Mouse (Mus musculus) mature B cell (primary cell): ENCODE measurements around the gene Ust.

Source experiments
- in situ Hi-C: fragments of 300-500 bp; cut with MboI; formaldehyde crosslinking; loops from 2 replicates; pipeline ENCODE4 v1.14.3; 2019

Gene Ust

DNA sequence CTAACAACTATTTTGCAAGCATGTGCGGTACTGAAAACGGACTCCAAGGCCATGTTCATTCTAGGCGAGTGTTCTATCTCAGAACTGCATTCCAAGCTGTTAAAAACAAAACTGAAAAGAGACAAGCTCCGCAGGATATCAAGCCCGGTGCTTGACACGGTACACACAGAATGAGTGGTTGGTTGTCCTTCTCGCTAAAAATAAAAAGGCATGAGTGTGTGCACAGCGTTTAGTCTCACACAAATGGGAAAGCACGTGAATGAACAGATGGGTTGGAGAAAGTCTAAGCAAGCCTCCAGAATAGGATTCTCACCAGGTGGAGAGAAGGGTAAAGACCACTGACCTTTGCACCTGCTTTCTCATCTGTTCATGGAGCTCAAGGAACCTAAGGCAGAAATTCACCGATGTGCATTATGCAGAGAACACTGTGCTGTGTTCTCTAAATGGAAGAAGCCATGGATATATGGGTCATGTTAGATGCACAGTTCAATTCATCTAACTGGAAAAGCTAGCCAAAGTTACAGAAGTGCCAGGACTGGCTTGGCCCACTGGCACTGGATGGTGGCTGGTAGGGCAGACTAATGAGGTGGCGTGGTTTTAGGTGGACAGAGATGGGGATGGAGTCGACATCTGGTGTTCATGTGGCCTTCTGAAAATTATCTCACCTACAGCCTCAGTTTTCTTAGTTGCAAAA is 90.8 kb downstream of the Ust start:
- in situ Hi-C loops, result no loop called here

DNA sequence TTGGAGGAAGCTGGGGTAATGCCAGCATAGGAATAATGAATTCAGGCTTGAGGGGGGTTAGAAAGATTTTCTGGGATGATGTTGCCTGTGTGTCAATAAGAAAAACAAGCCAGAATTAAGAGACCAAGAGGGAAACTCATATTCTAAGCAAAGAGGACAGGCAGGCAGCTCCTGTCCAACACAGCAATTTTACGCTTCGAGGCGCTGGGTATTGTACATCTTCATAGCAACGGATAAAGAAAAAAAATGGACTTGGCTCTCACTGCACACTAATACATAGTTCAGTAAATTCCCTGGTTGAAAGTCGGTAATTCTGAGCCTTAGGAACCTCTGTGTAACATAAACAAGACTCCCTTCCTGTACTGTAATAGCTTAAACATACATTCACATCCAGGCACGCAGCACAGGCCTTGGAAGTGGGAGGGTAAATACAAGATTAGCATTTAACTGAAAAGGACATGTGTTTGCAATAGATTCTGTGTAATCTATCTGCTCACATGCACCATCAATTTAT is 99.1 kb downstream of the Ust start:
- in situ Hi-C loops, result no loop called here

DNA sequence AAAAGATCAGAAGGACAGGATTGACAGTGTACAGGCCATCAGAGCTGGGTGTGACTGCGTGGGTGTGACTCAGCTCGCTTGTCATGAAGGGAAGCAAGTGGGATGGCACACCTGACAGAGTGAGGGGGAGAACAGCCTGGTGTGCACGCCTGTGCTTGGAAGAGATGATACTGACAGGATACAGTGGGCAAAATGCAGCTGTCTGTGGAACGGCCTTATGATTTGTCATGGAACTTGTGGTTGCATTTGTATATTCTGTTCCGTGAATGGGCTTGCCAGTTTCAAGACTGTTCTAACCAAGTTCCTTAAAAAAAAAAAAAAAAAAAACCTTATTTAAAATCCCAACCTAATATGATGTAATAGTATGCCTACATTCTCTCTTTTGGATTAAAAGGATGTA is 103.2 kb downstream of the Ust start:
- in situ Hi-C loops, result no loop called here

GRCm38 (mm10) chr10:8415036-8415435 is 103.6 kb downstream of the Ust start:
- in situ Hi-C loops, result no loop called here

DNA sequence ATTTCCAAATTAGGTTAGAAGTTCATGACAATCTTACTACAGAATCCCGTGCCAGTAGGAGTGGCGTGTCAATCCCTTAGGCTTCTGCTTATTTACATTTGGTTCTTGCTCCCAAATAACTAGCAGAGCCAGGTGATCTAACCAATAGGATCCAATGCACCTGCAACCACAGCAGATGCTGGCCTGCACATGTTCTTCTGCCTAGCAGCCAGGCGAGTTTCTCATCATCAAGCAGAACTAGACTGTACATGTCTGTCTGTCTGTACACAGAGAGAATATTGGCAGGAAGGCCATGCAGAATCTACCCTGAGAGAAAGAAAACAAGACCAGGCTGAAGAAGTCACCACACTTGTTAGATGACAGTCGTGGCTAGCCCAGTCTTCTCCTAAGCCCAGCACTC is 113.5 kb downstream of the Ust start:
- in situ Hi-C loops, result no loop called here

DNA sequence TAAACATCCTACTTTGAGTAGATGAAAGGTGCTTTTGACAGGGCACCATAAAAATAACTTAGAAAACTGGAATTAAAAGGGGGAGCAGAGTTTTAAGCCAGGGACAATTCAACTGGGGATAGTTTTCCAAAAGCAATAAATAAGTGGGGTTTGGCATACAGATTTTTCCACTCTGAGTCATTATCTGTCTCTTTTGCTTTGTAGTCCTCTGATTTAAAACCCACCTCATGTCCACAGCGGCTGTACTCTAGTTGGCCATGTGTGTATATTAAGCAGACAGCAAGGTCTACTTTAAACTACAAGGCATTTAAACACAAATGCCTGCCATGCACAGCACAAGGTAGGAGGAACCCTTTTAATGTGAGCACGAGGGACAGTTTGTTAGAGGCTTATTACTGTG is 126.4 kb downstream of the Ust start:
- in situ Hi-C loops, result no loop called here

DNA sequence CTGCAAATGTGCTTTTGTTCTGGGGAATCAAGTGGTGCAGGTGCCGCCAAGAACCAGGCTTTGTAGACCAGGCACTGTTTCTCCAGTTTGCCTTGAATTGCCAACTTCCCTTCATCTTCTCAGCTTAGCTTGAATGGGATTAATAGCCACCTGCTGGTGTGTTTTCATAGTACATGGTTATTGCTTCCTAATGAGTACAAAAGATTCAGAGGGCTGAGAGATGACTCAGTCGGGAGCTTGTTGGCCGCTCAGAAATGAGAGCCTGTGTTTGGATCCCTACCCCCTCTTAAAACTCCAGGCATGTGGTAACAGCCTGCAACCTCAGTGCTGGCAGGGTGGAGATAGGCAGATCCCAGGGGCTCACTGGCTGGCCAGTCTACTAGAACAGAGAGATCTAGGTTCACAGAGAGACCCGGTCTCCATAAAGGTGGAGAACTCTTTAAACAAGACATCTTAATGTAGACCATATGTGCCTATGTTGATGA is 127.3 kb downstream of the Ust start:
- in situ Hi-C loops, result no loop called here

GRCm38 (mm10) chr10:8388239-8388638 is 130.4 kb downstream of the Ust start:
- in situ Hi-C loops, result no loop called here

- in situ Hi-C loops, result no loop called here
These were observed 148.6 kb downstream of the Ust start for GRCm38 (mm10) chr10:8369894-8370500.

DNA sequence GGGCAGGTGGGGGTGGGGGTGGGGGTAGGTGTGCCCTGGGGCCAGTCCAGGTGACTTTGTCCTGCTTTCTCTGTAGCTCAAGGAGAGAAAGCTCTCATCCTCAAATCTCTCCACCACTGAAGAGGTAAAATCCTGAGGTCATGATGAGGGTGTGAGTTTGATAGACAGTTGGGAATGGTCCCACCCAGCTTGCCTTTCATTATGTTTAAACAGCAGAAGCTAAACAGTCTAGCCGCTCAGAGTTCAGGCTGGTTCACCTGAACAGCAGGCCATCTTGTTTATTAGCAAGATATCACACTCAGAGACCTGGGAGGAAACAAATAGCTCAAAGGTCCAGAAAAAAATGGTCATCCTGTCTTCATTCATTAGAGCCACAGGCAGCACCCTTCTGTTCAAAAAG is 152.8 kb downstream of the Ust start:
- in situ Hi-C loops, result no loop called here

- in situ Hi-C loops, result no loop called here
These were observed 154.4 kb downstream of the Ust start for GRCm38 (mm10) chr10:8364182-8364581.

GRCm38 (mm10) chr10:8363281-8363680 is 155.3 kb downstream of the Ust start:
- in situ Hi-C loops, result no loop called here

DNA sequence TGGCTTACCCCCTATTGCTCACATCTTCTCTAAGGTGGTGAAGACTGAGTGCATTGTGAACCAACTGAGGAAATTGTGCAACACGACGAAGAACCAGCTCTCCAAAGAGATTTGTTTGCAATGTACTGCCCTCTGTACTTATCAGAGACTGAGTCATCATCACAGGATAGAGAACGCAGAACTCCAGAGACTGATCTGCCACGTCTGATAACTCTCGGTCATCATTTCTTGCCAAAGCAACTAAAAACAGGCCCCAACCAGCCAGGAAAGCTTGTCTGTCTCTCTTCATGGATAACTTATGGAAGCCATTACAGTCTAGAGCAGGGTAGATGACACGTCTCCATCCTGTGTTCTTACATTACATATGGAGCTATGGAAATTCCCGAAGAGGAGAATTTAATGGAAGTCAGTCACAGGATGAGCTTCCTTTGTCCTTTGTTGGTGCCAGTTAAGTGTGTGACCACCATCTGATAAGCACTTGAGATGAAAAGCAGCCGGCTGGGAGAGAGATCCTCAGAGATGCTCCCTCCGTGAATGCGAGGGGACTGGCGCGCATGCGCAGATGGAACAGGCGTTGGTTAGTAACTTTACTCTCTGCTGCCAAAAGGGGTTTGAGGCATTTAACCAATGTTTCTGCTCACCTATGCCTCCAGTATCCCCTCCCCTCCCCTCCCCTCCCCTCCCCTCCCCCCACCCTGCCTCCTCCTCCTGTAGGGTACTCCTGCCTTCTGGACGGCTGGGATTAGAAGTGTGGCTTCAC is 160.2 kb downstream of the Ust start:
- in situ Hi-C loops, result no loop called here

- in situ Hi-C loops, result no loop called here
These were observed 165.1 kb downstream of the Ust start for GRCm38 (mm10) chr10:8353534-8353933.

DNA sequence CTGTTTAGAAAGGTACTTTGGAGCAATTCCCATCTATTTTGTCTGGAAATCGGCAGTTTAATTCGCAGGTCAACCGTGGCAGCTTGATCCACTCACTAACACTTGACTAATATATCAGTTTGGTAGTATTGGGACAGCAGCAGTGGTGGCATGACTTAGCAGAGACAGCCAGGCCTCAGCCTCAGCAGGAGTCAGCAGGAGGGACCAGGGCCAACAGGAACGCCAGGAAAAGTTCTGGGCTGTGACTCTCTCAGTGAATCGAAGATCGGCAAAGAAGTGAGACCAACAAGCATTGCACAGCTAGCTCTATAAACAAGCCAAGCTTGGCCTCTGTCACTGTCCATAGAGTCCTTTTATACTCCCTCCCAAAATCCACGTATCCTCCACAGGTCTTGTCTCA is 168.0 kb downstream of the Ust start:
- in situ Hi-C loops, result no loop called here

GRCm38 (mm10) chr10:8347497-8347896 is 171.1 kb downstream of the Ust start:
- in situ Hi-C loops, result no loop called here

DNA sequence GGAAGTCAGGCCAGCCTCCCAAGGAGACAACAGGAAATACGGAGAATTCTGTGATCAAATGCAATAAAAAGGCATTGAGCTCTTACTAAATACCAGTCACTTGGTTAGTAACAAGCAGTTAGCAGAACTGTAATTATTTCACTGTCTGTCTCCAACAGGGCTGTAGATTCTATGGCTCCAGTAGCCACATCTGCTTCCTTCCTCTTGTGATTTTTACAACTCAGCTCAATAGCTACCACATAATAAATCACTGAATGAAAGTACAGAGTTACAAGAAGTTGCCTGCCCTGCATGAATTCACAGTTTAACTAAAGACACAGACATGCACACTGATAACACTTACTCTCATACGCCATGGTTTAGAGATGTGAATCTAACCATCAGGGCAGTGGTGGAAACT is 176.1 kb downstream of the Ust start:
- in situ Hi-C loops, result no loop called here

- in situ Hi-C loops, result no loop called here
These were observed 178.8 kb downstream of the Ust start for GRCm38 (mm10) chr10:8339645-8340428.

DNA sequence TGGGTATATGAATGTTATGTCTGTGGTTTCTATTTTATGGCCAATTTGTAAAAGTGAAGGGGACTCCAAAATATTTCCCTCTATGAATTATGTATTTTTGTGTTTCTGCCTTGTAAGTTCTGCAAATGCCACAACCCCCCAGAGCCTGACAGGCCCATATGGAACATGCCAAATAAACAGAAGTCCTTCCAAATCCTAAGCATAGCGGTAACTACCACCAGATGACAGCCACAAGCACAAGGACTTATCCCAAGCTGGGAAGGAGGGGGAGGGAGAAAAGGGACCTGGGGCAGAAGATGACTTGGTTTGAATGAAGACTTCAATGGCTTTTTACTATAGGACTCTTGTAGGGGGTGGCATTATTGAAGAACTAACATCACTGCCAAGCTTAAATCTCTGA is 182.0 kb downstream of the Ust start:
- in situ Hi-C loops, result no loop called here

- in situ Hi-C loops, result no loop called here
These were observed 187.7 kb downstream of the Ust start for GRCm38 (mm10) chr10:8330958-8331357.

DNA sequence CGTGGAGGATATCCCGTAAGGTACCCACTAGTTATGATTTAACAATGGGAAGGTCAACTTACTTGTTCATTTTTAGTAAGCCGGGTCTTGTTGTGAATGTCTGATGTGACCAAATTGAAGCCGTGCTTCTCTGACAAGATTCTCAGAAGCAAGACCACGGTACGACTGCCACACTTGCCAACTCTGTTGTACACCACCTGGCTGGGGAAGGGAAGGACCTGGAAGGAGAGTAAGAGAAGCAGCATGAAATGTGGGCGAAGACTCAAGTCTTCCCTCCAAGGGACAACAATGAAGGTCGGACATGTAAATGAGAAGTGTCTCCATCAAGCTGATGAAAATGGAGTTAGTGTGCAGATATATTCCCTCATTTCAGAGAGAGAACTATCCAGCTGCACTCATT is 188.6 kb downstream of the Ust start:
- in situ Hi-C loops, result no loop called here

DNA sequence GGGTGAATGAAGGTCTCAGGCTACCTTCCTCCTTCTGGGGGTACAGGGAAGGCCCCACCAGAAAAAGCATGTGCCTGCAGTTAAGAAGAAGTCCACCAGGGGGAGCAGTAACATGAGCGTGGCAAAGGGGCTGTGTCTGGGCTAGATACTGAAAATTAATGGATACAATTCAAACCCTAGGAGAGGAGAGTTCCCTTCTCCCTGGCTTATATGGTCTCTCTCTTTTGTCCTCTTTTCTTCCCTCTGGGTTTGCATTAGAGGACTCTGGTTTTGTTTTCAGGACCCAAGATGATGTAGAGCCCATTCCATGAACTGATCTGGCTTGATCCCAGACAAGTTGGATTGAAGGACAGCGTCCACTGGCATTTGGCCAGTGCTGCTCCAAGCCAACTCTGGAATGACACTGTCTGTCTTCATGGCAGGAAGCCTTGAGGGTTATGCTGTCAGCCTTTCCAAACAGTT is 195.3 kb downstream of the Ust start:
- in situ Hi-C loops, result no loop called here
